Mouse (Mus musculus): ENCODE measurements around the gene Cdcp1.

DNA sequence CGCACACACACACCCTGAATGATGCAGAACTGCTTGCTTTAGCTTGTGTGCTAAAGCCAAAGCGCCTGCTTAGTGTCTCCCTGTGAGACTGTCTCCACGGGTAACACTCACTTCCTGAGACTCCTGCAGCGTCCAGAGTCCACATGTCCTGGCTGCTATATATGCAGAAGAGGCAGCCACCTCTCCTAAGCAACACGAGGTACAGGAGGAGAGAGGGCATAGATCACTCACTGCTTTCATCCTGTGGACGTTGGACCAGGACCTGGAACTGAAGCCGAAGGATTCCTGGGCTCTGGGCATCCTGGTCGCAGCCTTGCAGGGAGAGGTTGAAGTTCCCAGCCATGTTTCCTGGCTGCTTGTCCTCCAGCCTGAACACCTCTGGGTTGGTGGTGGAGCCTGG, 32.6 kb downstream of the Cdcp1 start:
- no peak for TF ChIP-seq GATA1 (IDR thresholded peaks at IDR 0.05; ENCODE audit: low read length)
- TF ChIP-seq TAL1 (IDR thresholded peaks at IDR 0.05; ENCODE audit: low read length) = no peak

Measured in erythroblast, embryonic 14.5 days (primary cell).